Mouse (Mus musculus) liver, embryonic 16.5 days (tissue): Measurements from ENCODE around the gene Acsl5. TPM values are rescaled to one million over a fixed set of nuclear protein-coding genes. Genes with fewer than 3 reads are reported as not detected.
A peak's percentile ranks its signal among the peaks of the same experiment; 100 is the strongest.

Experiments used
- ATAC-seq: fragments of 200-750 bp; cut with Nextera tagmentation; 2 replicates; pipeline ENCODE4 v1.8.0; 2017; ENCODE audit warnings: low read depth, mild to moderate bottlenecking, moderate number of reproducible peaks, moderate library complexity
- H3K27ac ChIP-seq: fragments of 300-500 bp; sonication (generic); 2 replicates; pipeline ENCODE4 v1.5.1; 2014; ENCODE audit warnings: mild to moderate bottlenecking, low read length
- H3K27me3 ChIP-seq: fragments of 300-500 bp; sonication (generic); 2 replicates; pipeline ENCODE4 v1.6.1; 2014; ENCODE audit warnings: low read depth, low read length, mixed read lengths; ENCODE audit not compliant: control insufficient read depth, insufficient read depth
- H3K36me3 ChIP-seq: fragments of 300-500 bp; sonication (generic); 2 replicates; pipeline ENCODE4 v1.6.1; 2014; ENCODE audit warnings: mild to moderate bottlenecking; ENCODE audit not compliant: control insufficient read depth, insufficient read depth
- H3K4me1 ChIP-seq: fragments of 300-500 bp; sonication (generic); 2 replicates; pipeline ENCODE4 v1.6.1; 2014; ENCODE audit warnings: low read depth, low read length, mixed read lengths; ENCODE audit not compliant: control insufficient read depth
- H3K4me2 ChIP-seq: fragments of 300-500 bp; sonication (generic); 2 replicates; pipeline ENCODE4 v1.6.1; 2014; ENCODE audit warnings: low read depth, low read length, mixed read lengths
- H3K4me3 ChIP-seq: fragments of 300-500 bp; sonication (generic); 2 replicates; pipeline ENCODE4 v1.5.1; 2014; ENCODE audit warnings: low read depth, mild to moderate bottlenecking, low read length
- H3K9ac ChIP-seq: fragments of 300-500 bp; sonication (generic); 2 replicates; pipeline ENCODE4 v1.6.1; 2014; ENCODE audit warnings: low read depth, low read length
- H3K9me3 ChIP-seq: fragments of 300-500 bp; sonication (generic); replicated peaks from 2 replicates; pipeline ENCODE4 v1.6.1; 2016; ENCODE audit warnings: low read length; ENCODE audit not compliant: control insufficient read depth
- WGBS: fragments of 180-500 bp; shearing (Covaris S2); extraction: QIAGEN DNeasy Blood & Tissue Kit; methylation state at CpG from one replicate; pipeline ENCODE4 v1.1.7; 2014; ENCODE audit not compliant: insufficient replicate concordance; 5-methylcytosine and 5-hydroxymethylcytosine counted together
- polyA plus RNA-seq: library from polyadenylated mRNA; unstranded; fragments of >200 nt; fragmentation: Nextera tagmentation; extraction: Ambion mirVana; gene quantifications from 2 replicates; pipeline ENCODE4 v1.2.1, GENCODE M21; 2015

Gene Acsl5
- polyA plus RNA-seq, 1 experiment from 2014 or later = 203 TPM

- WGBS = 57% methylated on average over 3 of the region's 3 CpGs
Measured at GRCm38 (mm10) chr19:55319036-55319435, 67.3 kb downstream of the Acsl5 start.

GRCm38 (mm10) chr19:55319521-55319920, 67.8 kb downstream of the Acsl5 start:
- no peak for ATAC-seq
- peaks cover 18% of the 10 kb centered on the region for H3K4me1 ChIP-seq
- peaks cover 14% of the 10 kb centered on the region for H3K36me3 ChIP-seq
- no peaks in the 10 kb centered on the region for H3K9me3 ChIP-seq
- no peak overlapping the region for H3K9ac ChIP-seq
- H3K4me2 ChIP-seq = no peak overlapping the region
- no peak overlapping the region for H3K4me3 ChIP-seq
- no peaks in the 10 kb centered on the region for H3K27me3 ChIP-seq
- H3K27ac ChIP-seq = no peak overlapping the region
- WGBS = 61% methylated on average over 5 of the region's 5 CpGs

More at GRCm38 (mm10) chr19:55319036-55319435, 67.3 kb downstream of the Acsl5 start:
- no peaks in the 10 kb centered on the region for H3K9me3 ChIP-seq
- ATAC-seq = no peak
- no peaks in the 10 kb centered on the region for H3K27me3 ChIP-seq
- H3K4me1 ChIP-seq = peaks cover 23% of the 10 kb centered on the region
- H3K4me3 ChIP-seq = no peak overlapping the region
- H3K9ac ChIP-seq = no peak overlapping the region
- H3K27ac ChIP-seq = no peak overlapping the region
- H3K4me2 ChIP-seq = no peak overlapping the region
- peaks cover 14% of the 10 kb centered on the region for H3K36me3 ChIP-seq

GRCm38 (mm10) chr19:55322604-55323003, 70.9 kb downstream of the Acsl5 start:
- 84% methylated on average over 8 of the region's 8 CpGs for WGBS

GRCm38 (mm10) chr19:55327510-55327909, 75.8 kb downstream of the Acsl5 start:
- H3K27me3 ChIP-seq = no peaks in the 10 kb centered on the region
- no peak overlapping the region for H3K27ac ChIP-seq
- peaks cover 10% of the 10 kb centered on the region for H3K36me3 ChIP-seq
- H3K4me2 ChIP-seq = no peak overlapping the region
- no peak for ATAC-seq
- H3K4me3 ChIP-seq = no peak overlapping the region
- 42% methylated on average over 4 of the region's 4 CpGs for WGBS
- no peaks in the 10 kb centered on the region; the same call in 1 of the 2 replicates for H3K4me1 ChIP-seq
- H3K9ac ChIP-seq = no peak overlapping the region
- H3K9me3 ChIP-seq = no peaks in the 10 kb centered on the region

More at GRCm38 (mm10) chr19:55322604-55323003, 70.9 kb downstream of the Acsl5 start:
- H3K27me3 ChIP-seq = no peaks in the 10 kb centered on the region
- no peak overlapping the region for H3K27ac ChIP-seq
- H3K4me2 ChIP-seq = no peak overlapping the region
- peaks cover 14% of the 10 kb centered on the region for H3K36me3 ChIP-seq
- no peaks in the 10 kb centered on the region for H3K9me3 ChIP-seq
- no peak for ATAC-seq
- H3K9ac ChIP-seq = no peak overlapping the region
- peaks cover 2% of the 10 kb centered on the region for H3K4me1 ChIP-seq
- no peak overlapping the region for H3K4me3 ChIP-seq

- Histone ChIP-seq H3K4me2 (no peak overlapping the region), H3K36me3 (no peaks in the 10 kb centered on the region; the same call in 1 of the 2 replicates), H3K27ac (no peak overlapping the region), H3K4me1 (no peaks in the 10 kb centered on the region; the same call in 1 of the 2 replicates), H3K9me3 (no peaks in the 10 kb centered on the region), H3K27me3 (no peaks in the 10 kb centered on the region), H3K4me3 (no peak overlapping the region), H3K9ac (no peak overlapping the region)
- no peak for ATAC-seq
- WGBS = 84% methylated on average over 5 of the region's 5 CpGs
Measured at GRCm38 (mm10) chr19:55331776-55332175, 80.0 kb downstream of the Acsl5 start.

GRCm38 (mm10) chr19:55332641-55333268, 81.0 kb downstream of the Acsl5 start:
- no peaks in the 10 kb centered on the region for H3K27me3 ChIP-seq
- 86% methylated on average over 8 of the region's 8 CpGs for WGBS
- no peaks in the 10 kb centered on the region for H3K4me1 ChIP-seq
- no peaks in the 10 kb centered on the region for H3K9me3 ChIP-seq
- H3K4me2 ChIP-seq = no peak overlapping the region
- no peaks in the 10 kb centered on the region; the same call in 1 of the 2 replicates for H3K36me3 ChIP-seq
- peak; percentile 50 for ATAC-seq
- H3K4me3 ChIP-seq = no peak overlapping the region
- no peak overlapping the region for H3K27ac ChIP-seq
- no peak overlapping the region for H3K9ac ChIP-seq

GRCm38 (mm10) chr19:55335881-55336280, 84.1 kb downstream of the Acsl5 start:
- H3K4me1 ChIP-seq = no peaks in the 10 kb centered on the region
- H3K9me3 ChIP-seq = no peaks in the 10 kb centered on the region
- H3K4me3 ChIP-seq = no peak overlapping the region
- H3K4me2 ChIP-seq = no peak overlapping the region
- ATAC-seq = no peak
- 85% methylated on average over 1 of the region's 1 CpGs for WGBS
- no peak overlapping the region for H3K9ac ChIP-seq
- no peaks in the 10 kb centered on the region; the same call in 1 of the 2 replicates for H3K36me3 ChIP-seq
- no peaks in the 10 kb centered on the region for H3K27me3 ChIP-seq
- no peak overlapping the region for H3K27ac ChIP-seq

GRCm38 (mm10) chr19:55336441-55336840, 84.7 kb downstream of the Acsl5 start:
- Histone ChIP-seq H3K9ac (no peak overlapping the region), H3K4me3 (no peak overlapping the region), H3K9me3 (no peaks in the 10 kb centered on the region), H3K4me1 (no peaks in the 10 kb centered on the region), H3K27ac (no peak overlapping the region), H3K36me3 (no peaks in the 10 kb centered on the region; the same call in 1 of the 2 replicates), H3K27me3 (no peaks in the 10 kb centered on the region), H3K4me2 (no peak overlapping the region)
- 84% methylated on average over 12 of the region's 12 CpGs for WGBS
- no peak for ATAC-seq

GRCm38 (mm10) chr19:55337066-55337465, 85.3 kb downstream of the Acsl5 start:
- Histone ChIP-seq H3K27me3 (no peaks in the 10 kb centered on the region), H3K9ac (no peak overlapping the region), H3K36me3 (no peaks in the 10 kb centered on the region; the same call in 1 of the 2 replicates), H3K9me3 (no peaks in the 10 kb centered on the region), H3K4me2 (no peak overlapping the region), H3K4me3 (no peak overlapping the region), H3K4me1 (no peaks in the 10 kb centered on the region), H3K27ac (no peak overlapping the region)
- WGBS = 83% methylated on average over 9 of the region's 9 CpGs
- ATAC-seq = no peak
